Mouse (Mus musculus): Measurements from ENCODE around the gene En2.

Gene En2

GRCm38 (mm10) chr5:28159891-28160470, 5.5 kb upstream of the En2 start:
- DNase-seq (ENCODE audit: low read depth, low spot score): no peak

GRCm38 (mm10) chr5:28161383-28161937, 4.0 kb upstream of the En2 start:
- DNase-seq (ENCODE audit: low read depth, low spot score): no peak

- DNase-seq (ENCODE audit: low read depth, low spot score): no peak
Measured at GRCm38 (mm10) chr5:28161938-28162402, 3.5 kb upstream of the En2 start.

GRCm38 (mm10) chr5:28163926-28164325, 1.6 kb upstream of the En2 start:
- DNase-seq (ENCODE audit: low read depth, low spot score): no peak

- DNase-seq (ENCODE audit: low read depth, low spot score): no peak
Measured at GRCm38 (mm10) chr5:28166256-28167231, 1.1 kb downstream of the En2 start.

- no peak for DNase-seq (ENCODE audit: low read depth, low spot score)
Measured at GRCm38 (mm10) chr5:28167611-28168252, 2.2 kb downstream of the En2 start.

- no peak for DNase-seq (ENCODE audit: low read depth, low spot score)
Measured at GRCm38 (mm10) chr5:28168253-28169165, 3.0 kb downstream of the En2 start.

- DNase-seq (ENCODE audit: low read depth, low spot score): no peak
Measured at GRCm38 (mm10) chr5:28169166-28169801, 3.8 kb downstream of the En2 start.

GRCm38 (mm10) chr5:28170081-28170480, 4.6 kb downstream of the En2 start:
- no peak for DNase-seq (ENCODE audit: low read depth, low spot score)

GRCm38 (mm10) chr5:28170892-28171291, 5.4 kb downstream of the En2 start:
- DNase-seq (ENCODE audit: low read depth, low spot score): no peak

GRCm38 (mm10) chr5:28171667-28172066, 6.2 kb downstream of the En2 start:
- no peak for DNase-seq (ENCODE audit: low read depth, low spot score)

- no peak for DNase-seq (ENCODE audit: low read depth, low spot score)
Measured at GRCm38 (mm10) chr5:28172261-28172920, 6.9 kb downstream of the En2 start.

- no peak for DNase-seq (ENCODE audit: low read depth, low spot score)
Measured at GRCm38 (mm10) chr5:28172921-28173670, 7.6 kb downstream of the En2 start.

GRCm38 (mm10) chr5:28173674-28174073, 8.2 kb downstream of the En2 start:
- no peak for DNase-seq (ENCODE audit: low read depth, low spot score)

GRCm38 (mm10) chr5:28174086-28174485, 8.6 kb downstream of the En2 start:
- DNase-seq (ENCODE audit: low read depth, low spot score): no peak

GRCm38 (mm10) chr5:28174876-28175569, 9.5 kb downstream of the En2 start:
- no peak for DNase-seq (ENCODE audit: low read depth, low spot score)

GRCm38 (mm10) chr5:28175570-28175919, 10.1 kb downstream of the En2 start:
- no peak for DNase-seq (ENCODE audit: low read depth, low spot score)

- DNase-seq (ENCODE audit: low read depth, low spot score): no peak
Measured at GRCm38 (mm10) chr5:28176023-28176422, 10.5 kb downstream of the En2 start.

- no peak for DNase-seq (ENCODE audit: low read depth, low spot score)
Measured at GRCm38 (mm10) chr5:28176585-28176984, 11.1 kb downstream of the En2 start.

Measured in c-Kit-negative CD71-positive TER-119-positive erythroid progenitor cells, embryonic 14.5 days (primary cell).